Mouse (Mus musculus): Measurements from ENCODE around the gene Inpp5f. TPM values are rescaled to one million over a fixed set of nuclear protein-coding genes. Genes with fewer than 3 reads are reported as not detected.
"Not testable (repeated sequence)": the region's sequence is repeated elsewhere in the genome, so short reads cannot be mapped to it uniquely, and the experiment has no call there.

Gene Inpp5f
- polyA plus RNA-seq, 1 experiment from 2014 or later: 32.9 TPM

- H3K36me3 ChIP-seq (ENCODE audit: control insufficient read depth, insufficient read depth, low read length): no peaks in the 10 kb centered on the region
- no peaks in the 10 kb centered on the region for H3K9me3 ChIP-seq (ENCODE audit: control insufficient read depth, low read length)
- 76% methylated on average over 4 of the region's 4 CpGs for WGBS
- no peak for DNase-seq (ENCODE audit: low spot score)
- H3K4me3 ChIP-seq (ENCODE audit: low read depth, low read length): no peak overlapping the region
- peaks cover 7% of the 10 kb centered on the region; the same call in 1 of the 2 replicates for H3K4me1 ChIP-seq (ENCODE audit: control insufficient read depth, insufficient read depth, low read length)
- ATAC-seq (ENCODE audit: insufficient number of reproducible peaks, low FRiP score, low TSS enrichment, low read depth): no peak
- H3K4me2 ChIP-seq (ENCODE audit: low read depth, severe bottlenecking): no peak overlapping the region
- H3K9ac ChIP-seq (ENCODE audit: low read length): no peak overlapping the region
- H3K27me3 ChIP-seq (ENCODE audit: control insufficient read depth, insufficient read depth, low read length): no peaks in the 10 kb centered on the region
- H3K27ac ChIP-seq (replicated peaks; ENCODE audit: low read depth, low read length): no peak overlapping the region
Observed at GRCm38 (mm10) chr7:128587334-128587933, 23.7 kb upstream of the Inpp5f start.

- H3K4me2 ChIP-seq (ENCODE audit: low read depth, severe bottlenecking): no peak overlapping the region
- peaks cover 11% of the 10 kb centered on the region; the same call in 1 of the 2 replicates for H3K4me1 ChIP-seq (ENCODE audit: control insufficient read depth, insufficient read depth, low read length)
- DNase-seq (ENCODE audit: low spot score): peak; percentile 34
- H3K27ac ChIP-seq (replicated peaks; ENCODE audit: low read depth, low read length): no peak overlapping the region; the same call in 1 of the 2 replicates
- ATAC-seq (ENCODE audit: insufficient number of reproducible peaks, low FRiP score, low TSS enrichment, low read depth): no peak
- H3K9ac ChIP-seq (ENCODE audit: low read length): 0 out of 2 replicates have a peak overlapping the region, but pooled peaks have one; percentile 22
- H3K9me3 ChIP-seq (ENCODE audit: control insufficient read depth, low read length): no peaks in the 10 kb centered on the region
- H3K4me3 ChIP-seq (ENCODE audit: low read depth, low read length): no peak overlapping the region
- 13% methylated on average over 9 of the region's 9 CpGs for WGBS
- H3K36me3 ChIP-seq (ENCODE audit: control insufficient read depth, insufficient read depth, low read length): no peaks in the 10 kb centered on the region
- H3K27me3 ChIP-seq (ENCODE audit: control insufficient read depth, insufficient read depth, low read length): no peaks in the 10 kb centered on the region
Observed at GRCm38 (mm10) chr7:128591345-128592084, 19.6 kb upstream of the Inpp5f start.

GRCm38 (mm10) chr7:128592118-128592935 lies 18.8 kb upstream of the Inpp5f start:
- no peak overlapping the region for H3K27ac ChIP-seq (replicated peaks; ENCODE audit: low read depth, low read length)
- DNase-seq (ENCODE audit: low spot score) (peak; percentile 50), ATAC-seq (ENCODE audit: insufficient number of reproducible peaks, low FRiP score, low TSS enrichment, low read depth) (no peak)
- H3K4me2 ChIP-seq (ENCODE audit: low read depth, severe bottlenecking): peak overlapping the region; percentile 42
- H3K36me3 ChIP-seq (ENCODE audit: control insufficient read depth, insufficient read depth, low read length): no peaks in the 10 kb centered on the region
- H3K9ac ChIP-seq (ENCODE audit: low read length): no peak overlapping the region
- peaks cover 11% of the 10 kb centered on the region; the same call in 1 of the 2 replicates for H3K4me1 ChIP-seq (ENCODE audit: control insufficient read depth, insufficient read depth, low read length)
- WGBS: 5% methylated on average over 21 of the region's 21 CpGs
- H3K27me3 ChIP-seq (ENCODE audit: control insufficient read depth, insufficient read depth, low read length): no peaks in the 10 kb centered on the region
- 0 out of 2 replicates have a peak overlapping the region, but pooled peaks have one; percentile 6 for H3K4me3 ChIP-seq (ENCODE audit: low read depth, low read length)
- H3K9me3 ChIP-seq (ENCODE audit: control insufficient read depth, low read length): no peaks in the 10 kb centered on the region

- ATAC-seq (ENCODE audit: insufficient number of reproducible peaks, low FRiP score, low TSS enrichment, low read depth) (no peak), DNase-seq (ENCODE audit: low spot score) (peak; percentile 35)
- Histone ChIP-seq H3K27me3 (ENCODE audit: control insufficient read depth, insufficient read depth, low read length) (no peaks in the 10 kb centered on the region), H3K9me3 (ENCODE audit: control insufficient read depth, low read length) (no peaks in the 10 kb centered on the region), H3K9ac (ENCODE audit: low read length) (no peak overlapping the region), H3K4me3 (ENCODE audit: low read depth, low read length) (no peak overlapping the region), H3K27ac (replicated peaks; ENCODE audit: low read depth, low read length) (0 out of 2 replicates have a peak overlapping the region, but pooled peaks have one; percentile 14), H3K36me3 (ENCODE audit: control insufficient read depth, insufficient read depth, low read length) (no peaks in the 10 kb centered on the region), H3K4me2 (ENCODE audit: low read depth, severe bottlenecking) (peak overlapping the region; percentile 42; the same call in 1 of the 2 replicates), H3K4me1 (ENCODE audit: control insufficient read depth, insufficient read depth, low read length) (peaks cover 11% of the 10 kb centered on the region; the same call in 1 of the 2 replicates)
- WGBS: 5% methylated on average over 6 of the region's 6 CpGs
Observed at GRCm38 (mm10) chr7:128592936-128593241, 18.2 kb upstream of the Inpp5f start.

- H3K9ac ChIP-seq (ENCODE audit: low read length): no peak overlapping the region
- no peaks in the 10 kb centered on the region for H3K27me3 ChIP-seq (ENCODE audit: control insufficient read depth, insufficient read depth, low read length)
- WGBS: 95% methylated on average over 2 of the region's 2 CpGs
- H3K4me3 ChIP-seq (ENCODE audit: low read depth, low read length): no peak overlapping the region
- no peaks in the 10 kb centered on the region for H3K36me3 ChIP-seq (ENCODE audit: control insufficient read depth, insufficient read depth, low read length)
- no peak overlapping the region for H3K27ac ChIP-seq (replicated peaks; ENCODE audit: low read depth, low read length)
- H3K4me1 ChIP-seq (ENCODE audit: control insufficient read depth, insufficient read depth, low read length): peaks cover 10% of the 10 kb centered on the region; the same call in 1 of the 2 replicates
- no peaks in the 10 kb centered on the region for H3K9me3 ChIP-seq (ENCODE audit: control insufficient read depth, low read length)
- no peak for DNase-seq (ENCODE audit: low spot score)
- no peak overlapping the region for H3K4me2 ChIP-seq (ENCODE audit: low read depth, severe bottlenecking)
- ATAC-seq (ENCODE audit: insufficient number of reproducible peaks, low FRiP score, low TSS enrichment, low read depth): no peak
Observed at GRCm38 (mm10) chr7:128596274-128596673, 14.9 kb upstream of the Inpp5f start.

- DNase-seq (ENCODE audit: low spot score): no peak
- Histone ChIP-seq H3K27me3 (ENCODE audit: control insufficient read depth, insufficient read depth, low read length) (no peaks in the 10 kb centered on the region), H3K36me3 (ENCODE audit: control insufficient read depth, insufficient read depth, low read length) (no peaks in the 10 kb centered on the region), H3K27ac (replicated peaks; ENCODE audit: low read depth, low read length) (no peak overlapping the region), H3K9me3 (ENCODE audit: control insufficient read depth, low read length) (no peaks in the 10 kb centered on the region), H3K9ac (ENCODE audit: low read length) (no peak overlapping the region), H3K4me3 (ENCODE audit: low read depth, low read length) (no peak overlapping the region), H3K4me1 (ENCODE audit: control insufficient read depth, insufficient read depth, low read length) (no peaks in the 10 kb centered on the region), H3K4me2 (ENCODE audit: low read depth, severe bottlenecking) (no peak overlapping the region)
- WGBS: 77% methylated on average over 5 of the region's 5 CpGs
- no peak for ATAC-seq (ENCODE audit: insufficient number of reproducible peaks, low FRiP score, low TSS enrichment, low read depth)
Observed at GRCm38 (mm10) chr7:128599072-128599471, 12.1 kb upstream of the Inpp5f start.

GRCm38 (mm10) chr7:128601826-128602225 lies 9.3 kb upstream of the Inpp5f start:
- Histone ChIP-seq H3K4me1 (ENCODE audit: control insufficient read depth, insufficient read depth, low read length) (no peaks in the 10 kb centered on the region), H3K9me3 (ENCODE audit: control insufficient read depth, low read length) (no peaks in the 10 kb centered on the region), H3K4me3 (ENCODE audit: low read depth, low read length) (no peak overlapping the region), H3K9ac (ENCODE audit: low read length) (no peak overlapping the region), H3K27ac (replicated peaks; ENCODE audit: low read depth, low read length) (no peak overlapping the region), H3K27me3 (ENCODE audit: control insufficient read depth, insufficient read depth, low read length) (no peaks in the 10 kb centered on the region), H3K4me2 (ENCODE audit: low read depth, severe bottlenecking) (no peak overlapping the region), H3K36me3 (ENCODE audit: control insufficient read depth, insufficient read depth, low read length) (no peaks in the 10 kb centered on the region)
- DNase-seq (ENCODE audit: low spot score) (no peak), ATAC-seq (ENCODE audit: insufficient number of reproducible peaks, low FRiP score, low TSS enrichment, low read depth) (no peak)
- 88% methylated on average over 5 of the region's 5 CpGs for whole genome bisulfite sequencing

GRCm38 (mm10) chr7:128609936-128610335 lies 1.2 kb upstream of the Inpp5f start:
- not testable (repeated sequence) for H3K4me1 ChIP-seq (ENCODE audit: control insufficient read depth, insufficient read depth, low read length); DNase-seq (ENCODE audit: low spot score); H3K4me3 ChIP-seq (ENCODE audit: low read depth, low read length); H3K36me3 ChIP-seq (ENCODE audit: control insufficient read depth, insufficient read depth, low read length); ATAC-seq (ENCODE audit: insufficient number of reproducible peaks, low FRiP score, low TSS enrichment, low read depth); H3K27ac ChIP-seq (replicated peaks; ENCODE audit: low read depth, low read length); H3K4me2 ChIP-seq (ENCODE audit: low read depth, severe bottlenecking); H3K9me3 ChIP-seq (ENCODE audit: control insufficient read depth, low read length); H3K27me3 ChIP-seq (ENCODE audit: control insufficient read depth, insufficient read depth, low read length); H3K9ac ChIP-seq (ENCODE audit: low read length)
- 96% methylated on average over 7 of the region's 9 CpGs for WGBS
